Mouse (Mus musculus): ENCODE data around the gene Nfatc2ip. TPM values are rescaled to one million over a fixed set of nuclear protein-coding genes. Genes with fewer than 3 reads are reported as not detected.
"Not testable (repeated sequence)": the region's sequence is repeated elsewhere in the genome, so short reads cannot be mapped to it uniquely, and the experiment has no call there.

Gene Nfatc2ip
- polyA plus RNA-seq, 1 experiment from 2014 or later = 3.6 TPM

- Histone ChIP-seq H3K4me2 (ENCODE audit: low read depth, severe bottlenecking) (no peak overlapping the region), H3K27me3 (ENCODE audit: control insufficient read depth, insufficient read depth, low read length) (no peaks in the 10 kb centered on the region), H3K4me3 (ENCODE audit: low read depth, low read length) (no peak overlapping the region), H3K27ac (replicated peaks; ENCODE audit: low read depth, low read length) (no peak overlapping the region), H3K9me3 (ENCODE audit: control insufficient read depth, low read length) (no peaks in the 10 kb centered on the region), H3K4me1 (ENCODE audit: control insufficient read depth, insufficient read depth, low read length) (0 out of 2 replicates have a peak, but pooled peaks cover 3% of the 10 kb centered on the region), H3K9ac (ENCODE audit: low read length) (no peak overlapping the region), H3K36me3 (ENCODE audit: control insufficient read depth, insufficient read depth, low read length) (no peaks in the 10 kb centered on the region)
- DNase-seq (ENCODE audit: low spot score) (no peak), ATAC-seq (ENCODE audit: insufficient number of reproducible peaks, low FRiP score, low TSS enrichment, low read depth) (no peak)
- whole genome bisulfite sequencing = 83% methylated on average over 3 of the region's 3 CpGs
Observed at GRCm38 (mm10) chr7:126418496-126418895, 22.0 kb upstream of the Nfatc2ip start.

- Histone ChIP-seq H3K4me3 (ENCODE audit: low read depth, low read length) (no peak overlapping the region), H3K9me3 (ENCODE audit: control insufficient read depth, low read length) (no peaks in the 10 kb centered on the region), H3K27ac (replicated peaks; ENCODE audit: low read depth, low read length) (no peak overlapping the region), H3K9ac (ENCODE audit: low read length) (no peak overlapping the region), H3K4me1 (ENCODE audit: control insufficient read depth, insufficient read depth, low read length) (0 out of 2 replicates have a peak, but pooled peaks cover 3% of the 10 kb centered on the region), H3K27me3 (ENCODE audit: control insufficient read depth, insufficient read depth, low read length) (no peaks in the 10 kb centered on the region), H3K4me2 (ENCODE audit: low read depth, severe bottlenecking) (no peak overlapping the region), H3K36me3 (ENCODE audit: control insufficient read depth, insufficient read depth, low read length) (no peaks in the 10 kb centered on the region)
- ATAC-seq (ENCODE audit: insufficient number of reproducible peaks, low FRiP score, low TSS enrichment, low read depth) = no peak
- 83% methylated on average over 4 of the region's 4 CpGs for WGBS
- DNase-seq (ENCODE audit: low spot score) = no peak
Observed at GRCm38 (mm10) chr7:126417606-126418005, 21.1 kb upstream of the Nfatc2ip start.

- ATAC-seq (ENCODE audit: insufficient number of reproducible peaks, low FRiP score, low TSS enrichment, low read depth) = no peak
- Histone ChIP-seq H3K27ac (replicated peaks; ENCODE audit: low read depth, low read length) (no peak overlapping the region), H3K4me3 (ENCODE audit: low read depth, low read length) (no peak overlapping the region), H3K9me3 (ENCODE audit: control insufficient read depth, low read length) (no peaks in the 10 kb centered on the region), H3K27me3 (ENCODE audit: control insufficient read depth, insufficient read depth, low read length) (no peaks in the 10 kb centered on the region), H3K4me1 (ENCODE audit: control insufficient read depth, insufficient read depth, low read length) (0 out of 2 replicates have a peak, but pooled peaks cover 3% of the 10 kb centered on the region), H3K9ac (ENCODE audit: low read length) (no peak overlapping the region), H3K4me2 (ENCODE audit: low read depth, severe bottlenecking) (no peak overlapping the region), H3K36me3 (ENCODE audit: control insufficient read depth, insufficient read depth, low read length) (no peaks in the 10 kb centered on the region)
- WGBS = 66% methylated on average over 8 of the region's 8 CpGs
- no peak for DNase-seq (ENCODE audit: low spot score)
Observed at GRCm38 (mm10) chr7:126417045-126417444, 20.5 kb upstream of the Nfatc2ip start.

GRCm38 (mm10) chr7:126416615-126417014 lies 20.1 kb upstream of the Nfatc2ip start:
- Histone ChIP-seq H3K4me3 (ENCODE audit: low read depth, low read length) (no peak overlapping the region), H3K27me3 (ENCODE audit: control insufficient read depth, insufficient read depth, low read length) (no peaks in the 10 kb centered on the region), H3K27ac (replicated peaks; ENCODE audit: low read depth, low read length) (no peak overlapping the region), H3K9ac (ENCODE audit: low read length) (no peak overlapping the region), H3K9me3 (ENCODE audit: control insufficient read depth, low read length) (no peaks in the 10 kb centered on the region), H3K36me3 (ENCODE audit: control insufficient read depth, insufficient read depth, low read length) (no peaks in the 10 kb centered on the region), H3K4me1 (ENCODE audit: control insufficient read depth, insufficient read depth, low read length) (0 out of 2 replicates have a peak, but pooled peaks cover 3% of the 10 kb centered on the region), H3K4me2 (ENCODE audit: low read depth, severe bottlenecking) (no peak overlapping the region)
- DNase-seq (ENCODE audit: low spot score) = no peak
- WGBS = 57% methylated on average over 2 of the region's 2 CpGs
- ATAC-seq (ENCODE audit: insufficient number of reproducible peaks, low FRiP score, low TSS enrichment, low read depth) = no peak; the same call in 1 of the 2 replicates

GRCm38 (mm10) chr7:126414725-126415124 lies 18.2 kb upstream of the Nfatc2ip start, which contains the start of gene Cd19:
Gene Cd19 (minus strand): TSS chr7:126414889.
- H3K4me2 ChIP-seq (ENCODE audit: low read depth, severe bottlenecking) = no peak within 1 kb of the TSS
- 0 out of 2 replicates have a peak, but pooled peaks cover 3% of the 10 kb centered on the region for H3K4me1 ChIP-seq (ENCODE audit: control insufficient read depth, insufficient read depth, low read length)
- no peak within 1 kb of the TSS for H3K27ac ChIP-seq (replicated peaks; ENCODE audit: low read depth, low read length)
- no peaks in the 10 kb centered on the region for H3K36me3 ChIP-seq (ENCODE audit: control insufficient read depth, insufficient read depth, low read length)
- H3K27me3 ChIP-seq (ENCODE audit: control insufficient read depth, insufficient read depth, low read length) = no peaks in the 10 kb centered on the region
- DNase-seq (ENCODE audit: low spot score) = no peak
- 77% methylated on average over 6 of the region's 6 CpGs for WGBS
- no peak within 1 kb of the TSS for H3K9ac ChIP-seq (ENCODE audit: low read length)
- no peaks in the 10 kb centered on the region for H3K9me3 ChIP-seq (ENCODE audit: control insufficient read depth, low read length)
- no peak for ATAC-seq (ENCODE audit: insufficient number of reproducible peaks, low FRiP score, low TSS enrichment, low read depth)
- no peak within 1 kb of the TSS for H3K4me3 ChIP-seq (ENCODE audit: low read depth, low read length)

GRCm38 (mm10) chr7:126411061-126411460 lies 14.5 kb upstream of the Nfatc2ip start:
- no peaks in the 10 kb centered on the region for H3K27me3 ChIP-seq (ENCODE audit: control insufficient read depth, insufficient read depth, low read length)
- no peaks in the 10 kb centered on the region for H3K4me1 ChIP-seq (ENCODE audit: control insufficient read depth, insufficient read depth, low read length)
- H3K4me2 ChIP-seq (ENCODE audit: low read depth, severe bottlenecking) = no peak overlapping the region
- 91% methylated on average over 4 of the region's 4 CpGs for WGBS
- no peaks in the 10 kb centered on the region for H3K36me3 ChIP-seq (ENCODE audit: control insufficient read depth, insufficient read depth, low read length)
- no peak overlapping the region for H3K4me3 ChIP-seq (ENCODE audit: low read depth, low read length)
- DNase-seq (ENCODE audit: low spot score) (no peak), ATAC-seq (ENCODE audit: insufficient number of reproducible peaks, low FRiP score, low TSS enrichment, low read depth) (no peak)
- H3K9me3 ChIP-seq (ENCODE audit: control insufficient read depth, low read length) = no peaks in the 10 kb centered on the region
- no peak overlapping the region for H3K27ac ChIP-seq (replicated peaks; ENCODE audit: low read depth, low read length)
- no peak overlapping the region for H3K9ac ChIP-seq (ENCODE audit: low read length)

GRCm38 (mm10) chr7:126408686-126409085 lies 12.1 kb upstream of the Nfatc2ip start:
- Histone ChIP-seq H3K9ac (ENCODE audit: low read length) (no peak overlapping the region), H3K4me2 (ENCODE audit: low read depth, severe bottlenecking) (no peak overlapping the region), H3K27me3 (ENCODE audit: control insufficient read depth, insufficient read depth, low read length) (no peaks in the 10 kb centered on the region), H3K27ac (replicated peaks; ENCODE audit: low read depth, low read length) (no peak overlapping the region), H3K4me1 (ENCODE audit: control insufficient read depth, insufficient read depth, low read length) (no peaks in the 10 kb centered on the region), H3K4me3 (ENCODE audit: low read depth, low read length) (no peak overlapping the region), H3K36me3 (ENCODE audit: control insufficient read depth, insufficient read depth, low read length) (no peaks in the 10 kb centered on the region), H3K9me3 (ENCODE audit: control insufficient read depth, low read length) (no peaks in the 10 kb centered on the region)
- DNase-seq (ENCODE audit: low spot score) (no peak), ATAC-seq (ENCODE audit: insufficient number of reproducible peaks, low FRiP score, low TSS enrichment, low read depth) (no peak)
- WGBS = 95% methylated on average over 2 of the region's 2 CpGs

GRCm38 (mm10) chr7:126402518-126402917 lies 6.0 kb upstream of the Nfatc2ip start:
- H3K4me1 ChIP-seq (ENCODE audit: control insufficient read depth, insufficient read depth, low read length); H3K9me3 ChIP-seq (ENCODE audit: control insufficient read depth, low read length); H3K27me3 ChIP-seq (ENCODE audit: control insufficient read depth, insufficient read depth, low read length); H3K27ac ChIP-seq (replicated peaks; ENCODE audit: low read depth, low read length); DNase-seq (ENCODE audit: low spot score); H3K4me2 ChIP-seq (ENCODE audit: low read depth, severe bottlenecking); ATAC-seq (ENCODE audit: insufficient number of reproducible peaks, low FRiP score, low TSS enrichment, low read depth); H3K9ac ChIP-seq (ENCODE audit: low read length); H3K4me3 ChIP-seq (ENCODE audit: low read depth, low read length); H3K36me3 ChIP-seq (ENCODE audit: control insufficient read depth, insufficient read depth, low read length): not testable (repeated sequence)
- WGBS = 86% methylated on average over 7 of the region's 8 CpGs

GRCm38 (mm10) chr7:126399548-126399947 lies 3.0 kb upstream of the Nfatc2ip start:
- Histone ChIP-seq H3K9ac (ENCODE audit: low read length) (no peak overlapping the region), H3K4me2 (ENCODE audit: low read depth, severe bottlenecking) (no peak overlapping the region), H3K27ac (replicated peaks; ENCODE audit: low read depth, low read length) (no peak overlapping the region), H3K4me1 (ENCODE audit: control insufficient read depth, insufficient read depth, low read length) (0 out of 2 replicates have a peak, but pooled peaks cover 4% of the 10 kb centered on the region), H3K36me3 (ENCODE audit: control insufficient read depth, insufficient read depth, low read length) (no peaks in the 10 kb centered on the region), H3K9me3 (ENCODE audit: control insufficient read depth, low read length) (no peaks in the 10 kb centered on the region), H3K4me3 (ENCODE audit: low read depth, low read length) (no peak overlapping the region), H3K27me3 (ENCODE audit: control insufficient read depth, insufficient read depth, low read length) (no peaks in the 10 kb centered on the region)
- WGBS = 10% methylated on average over 5 of the region's 5 CpGs
- ATAC-seq (ENCODE audit: insufficient number of reproducible peaks, low FRiP score, low TSS enrichment, low read depth) (no peak), DNase-seq (ENCODE audit: low spot score) (peak; percentile 90)

Data from limb, embryonic 11.5 days (tissue).